Mouse (Mus musculus): ENCODE data around the gene Gm49416.

Gm49416 gene

GRCm38 (mm10) chr19:8920073-8920736 is 31.5 kb downstream of the Gm49416 start, which contains the start of gene B3gat3:
Gene B3gat3 (plus strand): TSS chr19:8920374.
- DNase-seq (ENCODE audit: low spot score): peak; percentile 76

- DNase-seq (ENCODE audit: low spot score): peak; percentile 25
These were observed 32.1 kb downstream of the Gm49416 start for GRCm38 (mm10) chr19:8920836-8921291.

GRCm38 (mm10) chr19:8921741-8922140 is 33.0 kb downstream of the Gm49416 start:
- DNase-seq (ENCODE audit: low spot score): no peak

- peak; percentile 34 for DNase-seq (ENCODE audit: low spot score)
These were observed 38.0 kb downstream of the Gm49416 start for GRCm38 (mm10) chr19:8926766-8927165.

GRCm38 (mm10) chr19:8927891-8928525 is 39.3 kb downstream of the Gm49416 start:
- no peak for DNase-seq (ENCODE audit: low spot score)

GRCm38 (mm10) chr19:8928689-8929223 is 40.0 kb downstream of the Gm49416 start:
- no peak for DNase-seq (ENCODE audit: low spot score)

GRCm38 (mm10) chr19:8929224-8930088 is 40.7 kb downstream of the Gm49416 start, which contains the start of the genes Rom1 and Eml3:
Gene Rom1 (minus strand): TSS chr19:8929356.
Gene Eml3 (plus strand): TSS chr19:8929552.
- peak; percentile 81 for DNase-seq (ENCODE audit: low spot score)

- DNase-seq (ENCODE audit: low spot score): no peak
These were observed 41.4 kb downstream of the Gm49416 start for GRCm38 (mm10) chr19:8930117-8930516.

- DNase-seq (ENCODE audit: low spot score): no peak
These were observed 42.0 kb downstream of the Gm49416 start for GRCm38 (mm10) chr19:8930771-8931170.

- no peak for DNase-seq (ENCODE audit: low spot score)
These were observed 48.0 kb downstream of the Gm49416 start for GRCm38 (mm10) chr19:8936736-8937135.

- DNase-seq (ENCODE audit: low spot score): no peak
These were observed 51.9 kb downstream of the Gm49416 start for GRCm38 (mm10) chr19:8940526-8941133.

GRCm38 (mm10) chr19:8941136-8941514 is 52.4 kb downstream of the Gm49416 start:
- no peak for DNase-seq (ENCODE audit: low spot score)

- peak; percentile 97 for DNase-seq (ENCODE audit: low spot score)
These were observed 52.9 kb downstream of the Gm49416 start, which contains the start of gene Mta2 for GRCm38 (mm10) chr19:8941515-8942217. Gene Mta2 (plus strand): TSS chr19:8941875.

GRCm38 (mm10) chr19:8942276-8942964 is 53.7 kb downstream of the Gm49416 start:
- DNase-seq (ENCODE audit: low spot score): no peak

GRCm38 (mm10) chr19:8943047-8943446 is 54.3 kb downstream of the Gm49416 start:
- DNase-seq (ENCODE audit: low spot score): no peak

- DNase-seq (ENCODE audit: low spot score): no peak
These were observed 55.3 kb downstream of the Gm49416 start for GRCm38 (mm10) chr19:8944062-8944461.

- peak; percentile 54 for DNase-seq (ENCODE audit: low spot score)
These were observed 56.0 kb downstream of the Gm49416 start for GRCm38 (mm10) chr19:8944750-8945149.

Data from T-cell, adult 2 months (primary cell).